Mouse (Mus musculus): ENCODE results near the gene Grm6. TPM values are rescaled to one million over a fixed set of nuclear protein-coding genes. Genes with fewer than 3 reads are reported as not detected.

Gene Grm6
- polyA plus RNA-seq, 1 experiment from 2014 or later = 0.06 TPM

Other genes starting within 250 kb of the Grm6 start
- 4.2 and 4.4 TPM in 2 replicates for gene Adamts2, start 248.6 kb upstream of the Grm6 start, polyA plus RNA-seq (2016; fragmentation: Nextera tagmentation; extraction: Ambion mirVana)
- 3.9 and 4.3 TPM in 2 replicates for gene Zfp354c, start 23.0 kb upstream of the Grm6 start, polyA plus RNA-seq (2016; fragmentation: Nextera tagmentation; extraction: Ambion mirVana)
- 0.07 and 0.17 TPM in 2 replicates for gene Zfp879, start 9.1 kb upstream of the Grm6 start, polyA plus RNA-seq (2016; fragmentation: Nextera tagmentation; extraction: Ambion mirVana)
- gene Zfp454, start 37.0 kb downstream of the Grm6 start, polyA plus RNA-seq (2016; fragmentation: Nextera tagmentation; extraction: Ambion mirVana) = 0.60 and 0.91 TPM in 2 replicates
- 3.1 and 3.3 TPM in 2 replicates for gene Zfp2, start 65.5 kb downstream of the Grm6 start, polyA plus RNA-seq (2016; fragmentation: Nextera tagmentation; extraction: Ambion mirVana)
- gene Zfp354b, start 80.9 kb downstream of the Grm6 start, polyA plus RNA-seq (2016; fragmentation: Nextera tagmentation; extraction: Ambion mirVana) = 0.29 and 0.39 TPM in 2 replicates
- not detected in 2 replicates for gene 4933414I15Rik, start 93.1 kb downstream of the Grm6 start, polyA plus RNA-seq (2016; fragmentation: Nextera tagmentation; extraction: Ambion mirVana)
- gene Prop1, start 103.1 kb downstream of the Grm6 start, polyA plus RNA-seq (2016; fragmentation: Nextera tagmentation; extraction: Ambion mirVana) = not detected in 2 replicates
- not detected in 2 replicates for gene Olfr1378, start 115.8 kb downstream of the Grm6 start, polyA plus RNA-seq (2016; fragmentation: Nextera tagmentation; extraction: Ambion mirVana)
- gene Olfr1377, start 131.3 kb downstream of the Grm6 start, polyA plus RNA-seq (2016; fragmentation: Nextera tagmentation; extraction: Ambion mirVana) = not detected in 2 replicates
- gene Olfr51, start 152.9 kb downstream of the Grm6 start, polyA plus RNA-seq (2016; fragmentation: Nextera tagmentation; extraction: Ambion mirVana) = not detected in 2 replicates
- not detected in 2 replicates for gene Olfr54, start 163.6 kb downstream of the Grm6 start, polyA plus RNA-seq (2016; fragmentation: Nextera tagmentation; extraction: Ambion mirVana)
- gene Olfr1375, start 197.4 kb downstream of the Grm6 start, polyA plus RNA-seq (2016; fragmentation: Nextera tagmentation; extraction: Ambion mirVana) = not detected in 2 replicates
- 1.8 and 2.4 TPM in 2 replicates for gene Zfp354a, start 208.6 kb downstream of the Grm6 start, polyA plus RNA-seq (2016; fragmentation: Nextera tagmentation; extraction: Ambion mirVana)